Mouse (Mus musculus): Measurements from ENCODE around the gene Arid3a. TPM values are rescaled to one million over a fixed set of nuclear protein-coding genes. Genes with fewer than 3 reads are reported as not detected.

The Arid3a gene
- polyA plus RNA-seq, 1 experiment = 59.5 TPM

DNA sequence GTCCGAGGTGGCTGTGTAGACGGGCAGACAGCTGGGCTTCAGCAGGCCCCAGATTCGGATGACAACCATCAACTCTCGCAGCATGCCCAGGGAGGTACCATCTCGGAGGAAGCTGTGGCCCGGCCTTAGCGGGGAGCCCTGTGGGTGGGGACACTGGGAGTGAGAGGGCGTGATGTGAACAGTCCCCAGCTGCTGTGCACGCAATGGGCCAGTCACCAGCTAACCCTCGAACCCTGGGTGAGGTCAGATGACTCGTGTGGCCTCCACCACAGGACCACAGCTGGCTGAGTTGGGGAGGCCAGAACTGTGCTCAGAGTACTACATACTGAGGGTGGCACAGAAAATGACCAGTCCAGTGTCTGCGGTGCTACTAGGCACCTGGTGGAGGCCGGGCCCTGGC is 30.0 kb upstream of the Arid3a start:
- no peak for TF ChIP-seq POLR2A (IDR thresholded peaks at IDR 0.05; ENCODE audit: control insufficient read depth, low read depth, low read length)
- TF ChIP-seq CTCF (IDR thresholded peaks at IDR 0.05; ENCODE audit: control insufficient read depth, insufficient read depth, insufficient replicate concordance, low read depth, low read length) = no peak
- Histone ChIP-seq H3K36me3 (ENCODE audit: control insufficient read depth, insufficient read depth, low read length) (no peaks in the 10 kb centered on the region), H3K27ac (ENCODE audit: control insufficient read depth, insufficient read depth, low read depth, low read length) (no peak overlapping the region), H3K27me3 (ENCODE audit: control insufficient read depth, insufficient read depth, low read length) (no peaks in the 10 kb centered on the region), H3K4me3 (ENCODE audit: control insufficient read depth, low read depth, low read length) (no peak overlapping the region), H3K4me1 (ENCODE audit: control insufficient read depth, insufficient read depth, low read length) (no peaks in the 10 kb centered on the region)

DNA sequence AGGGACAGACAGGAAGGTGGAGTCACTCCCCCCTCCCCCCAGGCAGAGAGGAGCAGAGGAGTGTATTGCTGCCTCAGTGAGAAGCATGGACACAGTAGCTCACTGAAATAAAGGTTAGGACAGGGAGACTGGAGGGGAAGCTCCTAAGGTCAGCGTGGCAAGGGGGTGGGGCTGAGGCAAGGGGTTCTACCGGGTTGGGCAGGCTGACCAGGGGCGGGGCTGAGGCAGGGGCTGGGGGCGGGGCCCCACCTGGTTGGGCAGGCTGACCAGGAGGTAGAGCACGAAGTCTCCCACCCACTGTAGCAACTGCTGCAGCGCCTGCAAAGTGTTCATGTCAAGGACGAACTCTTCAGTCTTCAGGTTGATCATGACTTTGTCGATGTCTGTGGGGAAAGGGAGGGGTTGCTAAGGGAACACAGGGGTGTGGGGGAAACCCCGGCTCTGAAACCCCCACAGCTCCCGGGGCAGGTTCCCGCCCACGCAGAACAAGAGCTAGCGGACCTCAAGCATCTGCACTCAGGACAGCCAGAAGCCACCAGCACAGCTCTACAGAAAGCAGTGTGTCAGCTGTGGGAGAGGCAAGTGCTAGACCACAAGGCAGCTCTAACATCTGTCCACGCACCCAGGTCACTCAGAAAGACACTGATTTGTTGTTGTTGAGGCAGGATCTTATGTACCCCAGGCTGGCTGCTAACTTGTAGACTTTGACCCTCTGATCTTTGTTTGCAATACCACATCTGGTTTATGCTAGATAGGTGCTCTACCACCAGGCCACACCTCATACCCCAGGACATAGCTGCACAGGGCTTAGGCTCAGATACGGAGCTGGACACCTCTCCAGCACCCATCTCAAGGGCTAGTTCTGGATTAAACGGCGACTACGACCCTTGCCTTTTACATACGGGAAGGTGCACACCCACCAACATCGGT is 29.3 kb upstream of the Arid3a start:
- Histone ChIP-seq H3K36me3 (ENCODE audit: control insufficient read depth, insufficient read depth, low read length) (no peaks in the 10 kb centered on the region), H3K4me1 (ENCODE audit: control insufficient read depth, insufficient read depth, low read length) (no peaks in the 10 kb centered on the region), H3K4me3 (ENCODE audit: control insufficient read depth, low read depth, low read length) (no peak overlapping the region), H3K27me3 (ENCODE audit: control insufficient read depth, insufficient read depth, low read length) (no peaks in the 10 kb centered on the region), H3K27ac (ENCODE audit: control insufficient read depth, insufficient read depth, low read depth, low read length) (no peak overlapping the region)
- TF ChIP-seq CTCF (IDR thresholded peaks at IDR 0.05; ENCODE audit: control insufficient read depth, insufficient read depth, insufficient replicate concordance, low read depth, low read length) (no peak), POLR2A (IDR thresholded peaks at IDR 0.05; ENCODE audit: control insufficient read depth, low read depth, low read length) (no peak)

- H3K36me3 ChIP-seq (ENCODE audit: control insufficient read depth, insufficient read depth, low read length) = no peaks in the 10 kb centered on the region
- H3K27me3 ChIP-seq (ENCODE audit: control insufficient read depth, insufficient read depth, low read length) = no peaks in the 10 kb centered on the region
- no peaks in the 10 kb centered on the region for H3K4me1 ChIP-seq (ENCODE audit: control insufficient read depth, insufficient read depth, low read length)
- no peak overlapping the region for H3K27ac ChIP-seq (ENCODE audit: control insufficient read depth, insufficient read depth, low read depth, low read length)
- no peak overlapping the region for H3K4me3 ChIP-seq (ENCODE audit: control insufficient read depth, low read depth, low read length)
- no peak for TF ChIP-seq POLR2A (IDR thresholded peaks at IDR 0.05; ENCODE audit: control insufficient read depth, low read depth, low read length)
- no peak for TF ChIP-seq CTCF (IDR thresholded peaks at IDR 0.05; ENCODE audit: control insufficient read depth, insufficient read depth, insufficient replicate concordance, low read depth, low read length)
These were observed 25.9 kb upstream of the Arid3a start for GRCm38 (mm10) chr10:79900951-79901410.

DNA sequence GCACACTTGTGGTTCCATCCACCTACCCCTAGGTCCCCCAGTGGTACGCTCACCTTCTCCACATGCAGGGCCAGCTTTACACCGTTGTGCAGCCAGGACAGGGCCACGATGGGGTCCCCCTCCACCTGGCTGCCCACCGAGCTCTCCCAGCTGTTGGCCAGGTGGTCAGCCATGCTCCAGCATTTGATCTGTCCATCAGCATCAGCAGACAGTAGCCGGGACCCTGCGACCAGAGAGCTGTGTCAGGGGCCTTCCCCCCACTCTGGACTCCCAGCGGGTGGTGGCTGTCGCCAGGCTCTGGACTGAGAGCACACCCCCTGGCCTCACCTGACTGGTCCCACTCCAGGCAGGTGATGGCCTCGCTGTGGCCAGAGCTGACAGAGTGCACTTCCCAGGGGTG is 20.1 kb upstream of the Arid3a start:
- H3K27ac ChIP-seq (ENCODE audit: control insufficient read depth, insufficient read depth, low read depth, low read length) = no peak overlapping the region
- H3K36me3 ChIP-seq (ENCODE audit: control insufficient read depth, insufficient read depth, low read length) = no peaks in the 10 kb centered on the region
- H3K4me3 ChIP-seq (ENCODE audit: control insufficient read depth, low read depth, low read length) = no peak overlapping the region
- H3K4me1 ChIP-seq (ENCODE audit: control insufficient read depth, insufficient read depth, low read length) = peaks cover 7% of the 10 kb centered on the region
- no peaks in the 10 kb centered on the region for H3K27me3 ChIP-seq (ENCODE audit: control insufficient read depth, insufficient read depth, low read length)
- TF ChIP-seq POLR2A (IDR thresholded peaks at IDR 0.05; ENCODE audit: control insufficient read depth, low read depth, low read length) (no peak), CTCF (IDR thresholded peaks at IDR 0.05; ENCODE audit: control insufficient read depth, insufficient read depth, insufficient replicate concordance, low read depth, low read length) (no peak)

- H3K27ac ChIP-seq (ENCODE audit: control insufficient read depth, insufficient read depth, low read depth, low read length) = no peak overlapping the region
- no peaks in the 10 kb centered on the region for H3K27me3 ChIP-seq (ENCODE audit: control insufficient read depth, insufficient read depth, low read length)
- H3K4me1 ChIP-seq (ENCODE audit: control insufficient read depth, insufficient read depth, low read length) = peaks cover 7% of the 10 kb centered on the region
- H3K36me3 ChIP-seq (ENCODE audit: control insufficient read depth, insufficient read depth, low read length) = no peaks in the 10 kb centered on the region
- peak overlapping the region; percentile 27 for H3K4me3 ChIP-seq (ENCODE audit: control insufficient read depth, low read depth, low read length)
- TF ChIP-seq POLR2A (IDR thresholded peaks at IDR 0.05; ENCODE audit: control insufficient read depth, low read depth, low read length) (no peak), CTCF (IDR thresholded peaks at IDR 0.05; ENCODE audit: control insufficient read depth, insufficient read depth, insufficient replicate concordance, low read depth, low read length) (no peak)
These were observed 19.4 kb upstream of the Arid3a start for GRCm38 (mm10) chr10:79907415-79907814.

- Histone ChIP-seq H3K4me1 (ENCODE audit: control insufficient read depth, insufficient read depth, low read length) (peaks cover 7% of the 10 kb centered on the region), H3K36me3 (ENCODE audit: control insufficient read depth, insufficient read depth, low read length) (no peaks in the 10 kb centered on the region)
These were observed 18.4 kb upstream of the Arid3a start, which contains the start of gene Med16 for GRCm38 (mm10) chr10:79908167-79909091. TSS of gene Med16 (minus strand) at chr10:79908923.

More at GRCm38 (mm10) chr10:79908167-79909091, 18.4 kb upstream of the Arid3a start, which contains the start of gene Med16:
- TF ChIP-seq CTCF (IDR thresholded peaks at IDR 0.05; ENCODE audit: control insufficient read depth, insufficient read depth, insufficient replicate concordance, low read depth, low read length) (no peak), POLR2A (IDR thresholded peaks at IDR 0.05; ENCODE audit: control insufficient read depth, low read depth, low read length) (peak; percentile 69)
- peak within 1 kb of the TSS; percentile 97 for H3K4me3 ChIP-seq (ENCODE audit: control insufficient read depth, low read depth, low read length)
- peak within 1 kb of the TSS; percentile 99 for H3K27ac ChIP-seq (ENCODE audit: control insufficient read depth, insufficient read depth, low read depth, low read length)
- H3K27me3 ChIP-seq (ENCODE audit: control insufficient read depth, insufficient read depth, low read length) = no peaks in the 10 kb centered on the region
